Mouse (Mus musculus) ovary, adult 18-20 months (tissue): ENCODE results near the gene Scaf8.
"Not testable (repeated sequence)": the region's sequence is repeated elsewhere in the genome, so short reads cannot be mapped to it uniquely, and the experiment has no call there.

Experiments used
- DNase-seq: peaks from one replicate; pipeline ENCODE4 v3.0.0; 2022; ENCODE audit warnings: low spot score, mixed read lengths

The Scaf8 gene

DNA sequence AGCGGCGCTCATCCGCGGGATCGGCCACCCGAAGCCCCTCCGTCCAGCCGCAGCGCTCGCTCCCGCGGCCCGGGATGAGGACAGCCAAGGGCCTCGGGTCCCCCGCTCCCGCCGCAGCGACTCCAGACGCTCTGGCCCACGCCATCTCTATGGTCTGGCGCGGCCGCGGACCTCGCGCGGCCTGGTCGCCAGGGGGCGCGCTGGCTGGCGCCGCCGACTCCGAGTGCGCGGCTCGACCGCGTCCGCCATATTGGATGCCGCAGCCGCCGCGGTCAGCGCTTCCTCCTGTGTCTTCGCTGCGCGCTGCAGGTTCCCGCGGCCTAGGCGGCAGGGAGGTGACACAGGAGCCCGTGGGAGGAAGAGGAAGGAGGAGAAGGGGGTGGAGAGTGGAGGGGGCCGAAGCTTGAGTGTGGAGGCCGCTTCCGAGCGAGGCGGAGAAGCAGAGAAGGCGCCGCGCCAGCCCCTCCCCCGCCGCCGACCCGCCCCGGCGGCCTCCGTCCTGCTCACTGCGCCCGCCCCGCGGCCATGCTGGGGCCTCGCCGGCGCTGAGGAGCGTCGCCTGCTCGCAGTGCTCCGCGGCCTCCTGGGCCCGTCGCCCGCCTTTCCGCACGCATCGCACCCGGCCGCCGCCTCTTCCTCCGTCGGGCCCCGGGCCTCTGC, at the start of gene Scaf8:
TSS of gene Scaf8 (plus strand) at position 253 of the 660 bp plus-strand sequence.
- peak; percentile 85 for DNase-seq

- no peak for DNase-seq
Observed at GRCm38 (mm10) chr17:3075166-3075872, 39.5 kb upstream of the Scaf8 start.

DNA sequence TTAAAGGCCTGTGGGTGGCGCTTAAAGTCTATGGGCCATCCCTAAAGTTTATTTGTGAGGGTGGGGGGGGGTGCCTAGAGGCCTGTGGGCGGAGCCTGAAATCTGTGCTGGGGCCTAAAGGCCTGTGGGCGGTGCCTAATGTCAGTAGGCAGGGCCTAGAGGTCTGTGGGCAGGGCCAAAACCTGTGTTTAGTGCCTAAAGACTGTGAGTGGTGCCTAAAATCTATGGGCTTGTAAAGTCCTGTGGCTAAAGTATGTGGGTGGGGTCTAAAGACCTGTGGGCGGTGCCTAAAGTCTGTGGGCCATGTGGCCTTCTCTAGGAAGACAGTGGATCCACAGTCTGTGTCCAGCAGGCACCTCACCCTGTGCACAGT, 38.9 kb upstream of the Scaf8 start:
- DNase-seq = no peak

DNA sequence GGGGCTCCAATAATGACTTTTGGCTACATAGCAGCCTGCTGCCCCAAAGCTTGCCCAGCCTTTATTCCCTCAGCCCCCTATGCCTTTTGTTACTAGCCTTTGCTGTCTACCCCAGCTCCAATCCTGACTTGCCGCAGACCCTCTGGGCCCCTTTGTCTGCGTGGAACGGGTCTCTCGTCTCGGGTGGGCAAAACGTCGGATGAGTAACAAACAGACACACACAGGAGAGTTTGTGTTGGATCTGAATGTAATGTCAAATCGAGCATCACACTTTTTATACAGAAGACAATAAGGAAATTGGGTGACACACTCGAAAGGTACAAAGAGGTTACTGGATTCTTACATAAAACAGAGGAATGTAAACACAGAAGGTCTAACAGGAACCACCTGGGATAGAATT, 36.8 kb upstream of the Scaf8 start:
- DNase-seq = not testable (repeated sequence)

- not testable (repeated sequence) for DNase-seq
Observed at GRCm38 (mm10) chr17:3080587-3081349, 34.0 kb upstream of the Scaf8 start.

DNA sequence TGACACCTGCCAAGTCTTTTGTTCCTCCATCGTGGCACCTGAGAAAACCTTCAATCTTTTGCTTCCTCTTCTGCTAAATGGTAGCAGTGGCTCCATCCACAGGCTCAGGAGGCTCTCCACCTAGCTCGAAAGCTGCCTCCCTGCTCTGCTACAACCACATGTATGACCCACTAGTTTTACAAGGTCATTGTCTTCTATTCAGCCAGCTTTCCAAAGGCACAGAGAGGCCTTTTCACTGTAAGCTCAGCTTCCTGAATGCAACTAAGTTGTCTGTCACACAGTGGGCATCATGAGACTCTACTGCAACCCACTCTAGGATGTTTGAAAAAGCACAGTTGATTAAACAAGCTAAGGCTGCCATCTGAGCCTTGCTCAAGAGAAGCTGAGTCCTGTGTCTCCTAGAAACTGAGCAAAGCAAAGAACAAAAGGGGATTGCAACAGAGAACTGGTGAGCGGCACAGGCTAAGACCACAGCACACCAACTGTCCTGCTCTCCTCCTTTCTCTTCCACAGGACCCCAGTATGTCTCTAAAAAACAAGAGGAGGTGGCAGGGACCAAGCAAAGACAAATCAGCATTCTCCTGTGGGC, 33.2 kb upstream of the Scaf8 start:
- peak; percentile 79 for DNase-seq

GRCm38 (mm10) chr17:3082125-3082755, 32.5 kb upstream of the Scaf8 start:
- peak; percentile 44 for DNase-seq

GRCm38 (mm10) chr17:3082756-3083749, 31.7 kb upstream of the Scaf8 start:
- not testable (repeated sequence) for DNase-seq

- peak; percentile 88 for DNase-seq
Observed at GRCm38 (mm10) chr17:3083886-3084550, 30.8 kb upstream of the Scaf8 start.

GRCm38 (mm10) chr17:3084551-3084930, 30.2 kb upstream of the Scaf8 start:
- peak; percentile 51 for DNase-seq

GRCm38 (mm10) chr17:3085152-3085551, 29.6 kb upstream of the Scaf8 start:
- DNase-seq = no peak

- no peak for DNase-seq
Observed at GRCm38 (mm10) chr17:3092682-3093081, 22.1 kb upstream of the Scaf8 start.

DNA sequence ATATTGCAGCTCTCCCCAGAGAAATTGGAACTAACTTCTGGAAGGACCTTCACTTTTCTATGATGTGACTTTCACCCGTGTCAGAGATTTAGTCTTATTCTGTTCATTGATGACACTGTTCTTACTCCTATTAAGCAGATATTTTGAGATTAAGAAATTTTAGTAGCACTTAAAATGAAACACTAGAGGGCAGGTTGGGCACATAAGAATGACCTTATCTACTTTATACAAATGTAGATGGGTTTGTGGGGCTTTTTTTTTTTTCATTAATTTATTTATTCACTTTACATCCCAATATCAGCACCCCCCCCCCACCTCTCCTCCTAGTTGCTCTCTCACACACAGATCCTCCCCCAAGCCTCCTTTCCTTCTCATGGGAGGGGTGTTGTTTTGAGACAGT, 15.5 kb upstream of the Scaf8 start:
- DNase-seq = not testable (repeated sequence)

DNA sequence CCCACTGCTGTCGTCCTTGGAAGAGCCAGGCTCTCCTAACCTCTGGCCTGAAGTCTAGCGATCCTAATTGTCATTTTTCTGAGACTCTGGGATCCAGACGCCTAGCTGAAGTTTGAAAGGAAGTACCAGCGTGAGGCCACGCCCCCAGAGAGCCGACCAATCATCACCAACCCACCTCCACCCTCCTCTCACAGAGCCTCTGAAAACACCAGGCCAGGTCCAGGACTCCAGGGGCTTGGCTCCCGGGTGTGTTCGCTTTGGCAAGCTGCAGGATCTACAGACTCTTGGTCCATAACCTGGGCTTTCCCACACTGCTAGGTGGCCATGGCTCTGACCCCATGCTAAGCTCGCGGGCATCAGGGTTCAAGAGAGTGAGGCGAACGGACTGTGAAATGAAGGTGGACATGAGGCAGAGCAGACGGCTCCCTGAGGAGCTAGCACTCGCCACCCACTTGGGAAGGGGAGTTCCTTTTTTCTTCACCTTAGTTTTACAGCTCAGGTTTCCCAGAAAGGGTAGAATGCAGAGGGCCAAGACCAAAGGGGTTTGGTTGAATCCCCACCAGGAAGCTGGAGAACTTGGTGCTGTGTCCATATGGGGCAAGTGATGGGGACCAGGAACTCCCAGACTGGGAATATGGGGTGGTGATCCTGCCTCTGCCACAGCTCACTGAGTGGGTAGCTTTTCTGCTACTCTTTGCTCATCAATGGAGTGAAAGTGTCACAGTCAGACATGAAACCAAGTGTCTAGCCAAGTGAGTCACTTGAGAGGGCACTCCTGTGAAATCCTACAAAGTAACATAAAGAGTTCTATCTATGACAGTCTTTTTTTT, 12.2 kb upstream of the Scaf8 start:
- DNase-seq = peak; percentile 63

DNA sequence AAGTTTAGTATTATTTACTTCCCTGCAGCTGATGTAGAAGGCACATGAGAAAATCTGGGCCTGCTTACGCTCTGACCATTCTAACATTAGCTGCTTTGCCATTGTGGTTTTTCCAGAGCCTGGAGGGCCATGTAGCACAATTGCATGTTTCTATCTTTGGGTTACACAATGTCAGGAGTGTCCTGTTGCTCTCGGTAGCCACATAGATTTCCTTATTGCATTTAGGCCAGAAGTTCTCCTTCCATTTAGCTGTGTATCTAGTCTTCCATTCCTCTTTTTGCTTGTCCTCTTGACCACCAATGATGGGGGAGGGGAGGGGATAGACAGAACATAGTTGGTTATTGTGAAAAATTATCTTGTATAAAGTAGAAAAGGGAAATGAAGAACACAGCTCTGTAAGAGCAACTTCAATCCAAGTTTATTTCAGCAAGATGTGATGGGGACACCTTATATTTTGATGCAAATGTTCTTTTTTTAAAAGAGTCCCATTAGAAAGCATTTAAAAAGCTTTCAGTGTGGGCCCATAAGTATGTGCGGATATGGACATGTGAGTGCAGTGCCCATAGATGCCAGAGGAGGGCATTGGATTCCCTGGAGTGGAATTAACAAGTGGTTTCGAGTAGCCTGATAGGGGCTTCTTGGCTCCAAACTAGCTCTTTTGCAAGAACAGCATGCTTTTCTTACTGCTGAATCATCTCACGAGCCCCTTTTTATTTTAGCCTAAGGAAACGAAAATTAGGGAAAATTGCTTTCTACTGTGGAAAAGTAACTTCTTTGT, 10.4 kb upstream of the Scaf8 start:
- DNase-seq = no peak

DNA sequence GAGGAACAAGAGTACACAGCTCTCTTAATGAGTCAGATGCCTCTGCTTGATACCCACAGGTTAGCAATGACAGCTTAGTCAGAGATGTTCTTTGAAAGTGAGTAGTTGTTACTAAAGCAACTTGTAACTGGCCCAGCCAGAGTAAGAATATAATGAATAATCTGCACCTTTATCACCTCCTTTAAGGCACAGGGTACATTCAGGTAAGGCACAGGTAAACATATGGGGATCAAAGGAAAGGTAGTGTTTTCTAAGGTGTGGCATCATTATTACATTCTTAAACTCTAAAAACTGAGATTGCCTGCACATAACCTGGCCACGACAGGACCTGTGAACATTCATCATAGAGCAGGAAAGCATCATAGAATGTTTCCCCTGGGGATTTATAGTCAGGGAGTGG, 9.8 kb upstream of the Scaf8 start:
- no peak for DNase-seq

- no peak for DNase-seq
Observed at GRCm38 (mm10) chr17:3113737-3114357, 925 bp upstream of the Scaf8 start.

- DNase-seq = no peak
Observed at GRCm38 (mm10) chr17:3114358-3114719, 433 bp upstream of the Scaf8 start.
